Mouse (Mus musculus): ENCODE results near the gene Pnrc2. TPM values are rescaled to one million over a fixed set of nuclear protein-coding genes. Genes with fewer than 3 reads are reported as not detected.

Gene Pnrc2
- polyA plus RNA-seq, 1 experiment from 2014 or later, result 105 TPM

DNA sequence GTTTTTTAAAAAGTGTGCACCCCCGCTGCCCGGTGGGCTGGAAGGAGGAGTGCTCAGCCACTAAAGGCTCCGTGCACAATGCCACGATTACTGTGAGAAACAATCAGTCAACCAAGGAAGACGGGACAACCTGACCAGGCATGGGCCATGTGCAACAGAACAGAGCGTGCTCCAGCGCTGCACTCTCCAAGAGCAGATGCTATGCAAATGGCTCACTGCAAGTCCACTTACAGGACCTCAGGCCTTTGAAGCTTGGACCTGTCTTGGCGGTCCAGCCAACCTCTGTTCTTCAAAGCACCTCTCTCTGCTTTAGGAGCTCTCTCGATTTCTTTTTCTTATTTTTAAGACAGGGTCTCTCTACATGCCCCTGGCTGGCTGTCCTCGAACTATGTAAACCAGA, 6.9 kb upstream of the Pnrc2 start:
- no peak for TF ChIP-seq CTCF (IDR thresholded peaks at IDR 0.05)
- ChIA-PET CTCF (no interaction called here), POLR2A (no interaction called here)
- in situ Hi-C loops (cut with MboI; ENCODE audit: low pct_unique_long_range_greater_than_20kb), result no loop called here
- no peaks in the 10 kb centered on the region for H3K27me3 ChIP-seq
- ATAC-seq (no peak), DNase-seq (ENCODE audit: low read depth, low spot score) (no peak)

DNA sequence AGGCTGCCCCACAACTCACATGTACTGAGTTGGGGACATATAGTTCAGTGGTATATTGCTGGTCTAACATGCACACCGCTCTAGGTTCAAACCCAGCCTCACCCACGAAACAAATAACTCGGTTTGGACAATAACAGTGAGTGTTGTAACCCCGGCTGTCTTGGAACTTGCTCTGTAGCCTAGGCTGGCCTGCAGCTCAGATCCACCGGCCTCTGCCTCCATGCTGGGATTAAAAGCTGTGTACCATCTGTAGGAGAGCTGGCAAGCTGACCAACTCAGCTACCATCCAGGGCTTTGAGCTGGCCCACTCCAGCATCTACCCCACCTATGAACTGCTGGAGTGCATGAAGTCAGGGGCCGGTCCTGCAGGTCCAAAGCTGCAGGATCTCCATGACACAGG, 6.4 kb upstream of the Pnrc2 start:
- H3K27me3 ChIP-seq, result no peaks in the 10 kb centered on the region
- no peak for ATAC-seq
- ChIA-PET CTCF (no interaction called here), POLR2A (no interaction called here)
- in situ Hi-C loops (cut with MboI; ENCODE audit: low pct_unique_long_range_greater_than_20kb), result no loop called here
- TF ChIP-seq CTCF (IDR thresholded peaks at IDR 0.05), result no peak
- no peak for DNase-seq (ENCODE audit: low read depth, low spot score)

GRCm38 (mm10) chr4:135879021-135879420, 5.4 kb upstream of the Pnrc2 start:
- ChIA-PET POLR2A (no interaction called here), CTCF (interaction anchor here (4.5 kb wide), 1 partner anchor 78 kb away, joined by 25 read pairs; no protein-coding TSS in a partner anchor)
- in situ Hi-C loops (cut with MboI; ENCODE audit: low pct_unique_long_range_greater_than_20kb), result loop anchor here (5.0 to 10.0 kb wide), 2 partner anchors 77 to 194 kb away; partner anchors contain the start of gene Ifnlr1
- DNase-seq (ENCODE audit: low read depth, low spot score), result no peak
- H3K27me3 ChIP-seq, result no peaks in the 10 kb centered on the region
- ATAC-seq, result no peak
- no peak for TF ChIP-seq CTCF (IDR thresholded peaks at IDR 0.05)

GRCm38 (mm10) chr4:135877742-135878141, 4.1 kb upstream of the Pnrc2 start:
- no peak for DNase-seq (ENCODE audit: low read depth, low spot score)
- CTCF ChIA-PET, result interaction anchor here (0.7 to 4.5 kb wide), 5 partner anchors 19 to 169 kb away, joined by 3 to 25 read pairs (median 3); no protein-coding TSS in a partner anchor
- peak; percentile 58 for TF ChIP-seq CTCF (IDR thresholded peaks at IDR 0.05)
- POLR2A ChIA-PET, result interaction anchor here (1.1 kb wide), 1 partner anchor 57 kb away, joined by 3 read pairs; no protein-coding TSS in a partner anchor
- in situ Hi-C loops (cut with MboI; ENCODE audit: low pct_unique_long_range_greater_than_20kb), result loop anchor here (5.0 to 10.0 kb wide), 2 partner anchors 75 to 193 kb away; partner anchors contain the start of gene Ifnlr1
- ATAC-seq, result no peak
- H3K27me3 ChIP-seq, result no peaks in the 10 kb centered on the region

DNA sequence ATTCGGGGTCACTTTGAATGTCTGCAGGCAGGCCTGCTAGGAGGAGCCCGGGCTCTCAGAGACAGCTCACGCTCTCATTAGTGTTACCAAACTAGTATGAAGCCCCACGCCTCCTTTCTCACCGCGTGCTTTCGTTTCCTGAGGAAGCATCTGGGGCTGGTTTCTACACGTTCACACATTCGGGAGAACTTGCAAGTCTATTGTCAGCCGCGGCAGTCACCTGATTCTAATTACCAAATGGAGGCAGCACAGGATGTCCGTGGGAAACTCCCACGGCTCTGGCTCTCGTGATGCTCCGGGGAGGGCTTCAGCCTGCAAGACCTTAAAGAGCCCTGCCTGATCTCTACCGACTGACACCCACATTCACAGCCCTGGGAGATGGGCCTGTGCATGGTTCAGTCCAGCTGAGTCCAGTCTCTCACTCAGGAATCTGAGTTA, 3.0 kb upstream of the Pnrc2 start:
- no peak for TF ChIP-seq CTCF (IDR thresholded peaks at IDR 0.05)
- ChIA-PET POLR2A (interaction anchor here (1.1 kb wide), 1 partner anchor 56 kb away, joined by 3 read pairs; no protein-coding TSS in a partner anchor), CTCF (interaction anchor here (1.3 to 4.5 kb wide), 3 partner anchors 18 to 75 kb away, joined by 3 to 25 read pairs (median 4); no protein-coding TSS in a partner anchor)
- ATAC-seq (no peak), DNase-seq (ENCODE audit: low read depth, low spot score) (no peak)
- no peaks in the 10 kb centered on the region for H3K27me3 ChIP-seq
- in situ Hi-C loops (cut with MboI; ENCODE audit: low pct_unique_long_range_greater_than_20kb), result loop anchor here (5.0 to 10.0 kb wide), 2 partner anchors 74 to 192 kb away; partner anchors contain the start of gene Ifnlr1

- ChIA-PET POLR2A (no interaction called here), CTCF (interaction anchor here (1.3 to 4.5 kb wide), 2 partner anchors 17 to 75 kb away, joined by 3 to 25 read pairs; no protein-coding TSS in a partner anchor)
- in situ Hi-C loops (cut with MboI; ENCODE audit: low pct_unique_long_range_greater_than_20kb), result loop anchor here (5.0 to 10.0 kb wide), 2 partner anchors 74 to 191 kb away; partner anchors contain the start of gene Ifnlr1
- ATAC-seq (no peak), DNase-seq (ENCODE audit: low read depth, low spot score) (no peak)
- no peak for TF ChIP-seq CTCF (IDR thresholded peaks at IDR 0.05)
- H3K27me3 ChIP-seq, result no peaks in the 10 kb centered on the region
Measured at GRCm38 (mm10) chr4:135875991-135876582, 2.4 kb upstream of the Pnrc2 start.

GRCm38 (mm10) chr4:135875546-135875945, 1.9 kb upstream of the Pnrc2 start:
- no peaks in the 10 kb centered on the region for H3K27me3 ChIP-seq
- ChIA-PET CTCF (interaction anchor here (4.5 kb wide), 1 partner anchor 74 kb away, joined by 25 read pairs; no protein-coding TSS in a partner anchor), POLR2A (no interaction called here)
- in situ Hi-C loops (cut with MboI; ENCODE audit: low pct_unique_long_range_greater_than_20kb), result loop anchor here (5.0 to 10.0 kb wide), 2 partner anchors 73 to 191 kb away; partner anchors contain the start of gene Ifnlr1
- TF ChIP-seq CTCF (IDR thresholded peaks at IDR 0.05), result no peak
- ATAC-seq (no peak), DNase-seq (ENCODE audit: low read depth, low spot score) (no peak)

DNA sequence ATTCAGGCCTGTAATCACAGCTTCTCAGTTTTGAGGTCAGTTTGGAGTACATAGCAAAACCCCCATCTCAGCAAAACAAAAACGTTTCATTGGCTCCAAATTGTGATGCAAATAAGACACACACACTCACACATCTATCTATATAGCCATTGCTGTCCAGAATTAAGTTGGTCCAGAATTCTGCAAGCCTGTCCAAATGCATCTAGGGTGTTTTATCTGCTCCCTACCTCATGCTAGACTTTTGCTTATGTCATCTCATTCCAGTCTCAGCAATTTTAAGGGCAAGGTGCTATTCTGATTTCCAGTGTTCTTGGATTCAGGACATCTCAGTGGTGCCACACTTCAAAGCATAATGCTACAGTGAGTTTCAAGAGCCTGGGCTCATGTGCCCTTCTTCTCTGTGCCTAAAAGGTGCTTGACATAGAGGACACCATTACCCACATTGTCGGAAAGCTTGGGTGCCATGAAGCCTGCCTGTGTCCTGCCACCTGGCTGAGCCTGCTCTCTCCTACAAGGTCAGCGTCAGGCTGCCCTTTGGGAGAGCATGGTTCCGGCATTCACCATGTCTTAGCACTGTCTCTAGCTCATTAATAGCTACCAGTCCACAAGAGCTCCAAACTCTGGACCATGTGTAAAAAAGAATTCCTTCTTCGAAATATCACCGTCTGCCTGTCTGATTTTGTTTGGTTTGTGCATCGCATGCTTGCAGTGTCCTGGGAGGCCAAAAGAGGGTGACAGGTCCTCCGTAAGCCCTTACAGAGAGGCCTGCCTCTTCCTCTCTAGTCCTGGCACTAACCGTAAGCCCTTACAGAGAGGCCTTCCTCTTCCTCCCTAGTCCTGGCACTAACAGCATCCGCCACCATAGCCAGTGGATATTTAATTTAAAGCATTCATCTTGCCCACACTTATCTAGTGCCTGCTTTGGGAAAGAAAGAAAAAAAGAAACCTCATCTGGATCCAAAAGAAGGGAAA, 1.2 kb upstream of the Pnrc2 start:
- ATAC-seq, result no peak
- in situ Hi-C loops (cut with MboI; ENCODE audit: low pct_unique_long_range_greater_than_20kb), result loop anchor here (5.0 to 10.0 kb wide), 2 partner anchors 73 to 190 kb away; partner anchors contain the start of gene Ifnlr1
- CTCF ChIA-PET, result interaction anchor here (1.1 to 4.5 kb wide), 2 partner anchors 9 to 74 kb away, joined by 3 to 25 read pairs; no protein-coding TSS in a partner anchor
- POLR2A ChIA-PET, result interaction anchor here (0.6 kb wide), 1 partner anchor 304 kb away, joined by 4 read pairs; no protein-coding TSS in a partner anchor
- no peak for DNase-seq (ENCODE audit: low read depth, low spot score)
- no peaks in the 10 kb centered on the region for H3K27me3 ChIP-seq
- no peak for TF ChIP-seq CTCF (IDR thresholded peaks at IDR 0.05)

DNA sequence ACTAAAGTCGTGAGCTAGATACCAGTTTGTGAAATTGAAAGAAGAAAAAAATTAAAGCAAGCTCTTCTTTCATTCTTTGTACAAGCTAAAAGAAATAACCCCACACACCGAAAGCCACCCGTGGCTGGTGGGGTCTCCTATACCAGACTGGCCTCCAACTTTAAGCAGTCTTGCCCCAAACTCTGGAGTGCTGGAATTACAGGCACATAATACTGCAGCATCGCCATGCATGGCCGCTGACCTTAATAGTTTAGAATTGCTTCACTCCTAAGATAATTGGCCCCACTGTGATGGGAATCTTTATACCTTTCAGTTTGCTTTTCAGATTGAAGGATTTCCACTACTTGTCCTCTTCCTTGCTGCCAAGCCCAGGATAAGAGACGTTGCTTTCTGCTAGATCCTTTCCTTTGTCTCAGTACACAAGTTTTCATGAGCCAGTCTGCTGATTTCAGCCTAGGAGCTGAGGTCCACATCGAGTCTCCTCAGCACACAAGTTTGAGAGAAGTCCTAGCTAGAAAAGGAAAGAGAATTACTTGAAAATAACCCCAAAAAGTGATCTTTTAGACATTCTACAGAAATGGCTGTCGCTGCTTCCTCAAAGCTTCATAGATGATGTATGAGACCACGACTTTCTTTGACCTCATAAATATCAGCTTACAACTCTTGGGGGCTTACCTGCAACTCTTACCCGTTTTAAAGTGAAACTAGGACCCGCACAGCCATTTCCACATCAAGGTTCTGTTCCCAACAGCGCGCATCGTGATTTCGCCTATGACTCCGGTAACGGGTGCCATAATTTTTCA, 860 bp downstream of the Pnrc2 start:
- in situ Hi-C loops (cut with MboI; ENCODE audit: low pct_unique_long_range_greater_than_20kb), result loop anchor here (10.0 kb wide), 1 partner anchor 188 kb away; the partner anchor contains the start of gene Ifnlr1
- DNase-seq (ENCODE audit: low read depth, low spot score), result no peak
- ATAC-seq, result no peak
- TF ChIP-seq CTCF (IDR thresholded peaks at IDR 0.05), result no peak
- ChIA-PET CTCF (no interaction called here), POLR2A (no interaction called here)
- H3K27me3 ChIP-seq, result no peaks in the 10 kb centered on the region

All from Patski (cell line).